Mouse (Mus musculus) neural tube, embryonic 11.5 days (tissue): ENCODE measurements around the gene Poc1a. TPM values are rescaled to one million over a fixed set of nuclear protein-coding genes. Genes with fewer than 3 reads are reported as not detected.

Source experiments
- ATAC-seq: fragments of 200-750 bp; cut with Nextera tagmentation; 2 replicates; pipeline ENCODE4 v1.8.0; 2017; ENCODE audit warnings: moderate number of reproducible peaks, mild to moderate bottlenecking, moderate TSS enrichment, moderate library complexity; ENCODE audit not compliant: insufficient read depth, low FRiP score, low TSS enrichment
- DNase-seq: peaks from one replicate; pipeline ENCODE4 v3.0.0-alpha.2; 2015; ENCODE audit warnings: low spot score
- H3K27ac ChIP-seq: fragments of 300-500 bp; sonication (generic); 2 replicates; pipeline ENCODE4 v1.5.1; 2014; ENCODE audit warnings: low read depth, mild to moderate bottlenecking, low read length
- H3K27me3 ChIP-seq: fragments of 300-500 bp; sonication (generic); 2 replicates; pipeline ENCODE4 v1.6.1; 2014; ENCODE audit warnings: mild to moderate bottlenecking, low read length, mixed read lengths; ENCODE audit not compliant: control insufficient read depth, insufficient read depth
- H3K36me3 ChIP-seq: fragments of 300-500 bp; sonication (generic); 2 replicates; pipeline ENCODE4 v1.6.1; 2014; ENCODE audit warnings: mild to moderate bottlenecking, low read length, moderate library complexity, mixed read lengths; ENCODE audit not compliant: control insufficient read depth, insufficient read depth
- H3K4me1 ChIP-seq: fragments of 300-500 bp; sonication (generic); 2 replicates; pipeline ENCODE4 v1.6.1; 2014; ENCODE audit warnings: low read length, mixed read lengths; ENCODE audit not compliant: control insufficient read depth, insufficient read depth
- H3K4me2 ChIP-seq: fragments of 300-500 bp; sonication (generic); 2 replicates; pipeline ENCODE4 v1.6.1; 2014; ENCODE audit warnings: low read depth, mild to moderate bottlenecking, moderate library complexity
- H3K4me3 ChIP-seq: fragments of 300-500 bp; sonication (generic); 2 replicates; pipeline ENCODE4 v1.5.1; 2014; ENCODE audit warnings: low read depth, low read length
- H3K9ac ChIP-seq: fragments of 300-500 bp; sonication (generic); 2 replicates; pipeline ENCODE4 v1.6.1; 2014; ENCODE audit warnings: mild to moderate bottlenecking, low read length
- H3K9me3 ChIP-seq: fragments of 300-500 bp; sonication (generic); 2 replicates; pipeline ENCODE4 v1.6.1; 2016; ENCODE audit warnings: low read length; ENCODE audit not compliant: control insufficient read depth
- WGBS: fragments of 180-500 bp; shearing (Covaris S2); extraction: QIAGEN DNeasy Blood & Tissue Kit; methylation state at CpG from one replicate; pipeline ENCODE4 v1.1.7; 2014; 5-methylcytosine and 5-hydroxymethylcytosine counted together
- polyA plus RNA-seq: library from polyadenylated mRNA; unstranded; fragments of >200 nt; fragmentation: Nextera tagmentation; extraction: Ambion mirVana; gene quantifications from 2 replicates; pipeline ENCODE4 v1.2.1, GENCODE M21; 2014

Poc1a gene
- polyA plus RNA-seq, 1 experiment from 2014 or later = 26.6 TPM

- no peak overlapping the region for H3K27ac ChIP-seq
- no peak overlapping the region for H3K4me3 ChIP-seq
- DNase-seq = peak; percentile 51
- no peak overlapping the region for H3K4me2 ChIP-seq
- H3K9ac ChIP-seq = no peak overlapping the region
- no peaks in the 10 kb centered on the region for H3K9me3 ChIP-seq
- H3K4me1 ChIP-seq = 0 out of 2 replicates have a peak, but pooled peaks cover 4% of the 10 kb centered on the region
- H3K27me3 ChIP-seq = no peaks in the 10 kb centered on the region
- no peak for ATAC-seq
- 59% methylated on average over 11 of the region's 11 CpGs for WGBS
- no peaks in the 10 kb centered on the region for H3K36me3 ChIP-seq
Observed at GRCm38 (mm10) chr9:106394649-106395602, 114.1 kb downstream of the Poc1a start.

- H3K36me3 ChIP-seq = no peaks in the 10 kb centered on the region
- no peak overlapping the region for H3K4me2 ChIP-seq
- no peak for ATAC-seq
- H3K4me1 ChIP-seq = 0 out of 2 replicates have a peak, but pooled peaks cover 4% of the 10 kb centered on the region
- H3K9me3 ChIP-seq = no peaks in the 10 kb centered on the region
- H3K27ac ChIP-seq = no peak overlapping the region
- H3K9ac ChIP-seq = no peak overlapping the region
- WGBS = 69% methylated on average over 4 of the region's 4 CpGs
- H3K27me3 ChIP-seq = no peaks in the 10 kb centered on the region
- no peak for DNase-seq
- no peak overlapping the region for H3K4me3 ChIP-seq
Observed at GRCm38 (mm10) chr9:106397733-106398132, 116.9 kb downstream of the Poc1a start.

GRCm38 (mm10) chr9:106398667-106399311, 117.9 kb downstream of the Poc1a start:
- 83% methylated on average over 9 of the region's 9 CpGs for WGBS

GRCm38 (mm10) chr9:106399808-106400207, 118.9 kb downstream of the Poc1a start:
- Histone ChIP-seq H3K4me1 (no peaks in the 10 kb centered on the region), H3K9me3 (no peaks in the 10 kb centered on the region), H3K4me2 (no peak overlapping the region), H3K27ac (no peak overlapping the region), H3K4me3 (no peak overlapping the region), H3K27me3 (no peaks in the 10 kb centered on the region), H3K9ac (no peak overlapping the region), H3K36me3 (no peaks in the 10 kb centered on the region)
- ATAC-seq (no peak), DNase-seq (no peak)
- WGBS = 80% methylated on average over 3 of the region's 3 CpGs

More at GRCm38 (mm10) chr9:106398667-106399311, 117.9 kb downstream of the Poc1a start:
- H3K36me3 ChIP-seq = no peaks in the 10 kb centered on the region
- no peak overlapping the region for H3K9ac ChIP-seq
- H3K4me1 ChIP-seq = 0 out of 2 replicates have a peak, but pooled peaks cover 4% of the 10 kb centered on the region
- DNase-seq (no peak), ATAC-seq (no peak)
- no peaks in the 10 kb centered on the region for H3K27me3 ChIP-seq
- no peaks in the 10 kb centered on the region for H3K9me3 ChIP-seq
- no peak overlapping the region for H3K27ac ChIP-seq
- H3K4me3 ChIP-seq = no peak overlapping the region
- no peak overlapping the region for H3K4me2 ChIP-seq

Other genes starting within 250 kb of the Poc1a start
- 0.13 and 0.14 TPM in 2 replicates for gene Col6a4, start 184.3 kb upstream of the Poc1a start, polyA plus RNA-seq
- gene Glyctk, start 122.9 kb upstream of the Poc1a start, polyA plus RNA-seq = 3.1 and 3.4 TPM in 2 replicates
- gene Wdr82, start 110.1 kb upstream of the Poc1a start, polyA plus RNA-seq = 25.2 and 26.2 TPM in 2 replicates
- gene Ppm1m, start 81.3 kb upstream of the Poc1a start, polyA plus RNA-seq = 30.3 and 33.4 TPM in 2 replicates
- 62.1 and 63.9 TPM in 2 replicates for gene Twf2, start 78.0 kb upstream of the Poc1a start, polyA plus RNA-seq
- 0.07 TPM in 1 of 2 replicates, not detected in the other for gene Tlr9, start 58.5 kb upstream of the Poc1a start, polyA plus RNA-seq
- 89.5 and 89.8 TPM in 2 replicates for gene Alas1, start 32.4 kb upstream of the Poc1a start, polyA plus RNA-seq
- gene Dusp7, start 87.6 kb downstream of the Poc1a start, polyA plus RNA-seq = 28.1 and 28.7 TPM in 2 replicates
- gene Rpl29, start 148.4 kb downstream of the Poc1a start, polyA plus RNA-seq = 844 and 856 TPM in 2 replicates
- 32.1 and 33.4 TPM in 2 replicates for gene Acy1, start 157.3 kb downstream of the Poc1a start, polyA plus RNA-seq
- gene Abhd14b, start 166.4 kb downstream of the Poc1a start, polyA plus RNA-seq = 7.3 and 7.5 TPM in 2 replicates
- 33.9 and 38.6 TPM in 2 replicates for gene Abhd14a, start 166.6 kb downstream of the Poc1a start, polyA plus RNA-seq
- 267 and 278 TPM in 2 replicates for gene Pcbp4, start 172.2 kb downstream of the Poc1a start, polyA plus RNA-seq
- gene Gpr62, start 184.9 kb downstream of the Poc1a start, polyA plus RNA-seq = 0.20 and 0.23 TPM in 2 replicates
- gene Rrp9, start 194.9 kb downstream of the Poc1a start, polyA plus RNA-seq = 45.5 and 48.1 TPM in 2 replicates
- 0.98 and 1.6 TPM in 2 replicates for gene Parp3, start 195.9 kb downstream of the Poc1a start, polyA plus RNA-seq
- gene Iqcf1, start 218.9 kb downstream of the Poc1a start, polyA plus RNA-seq = not detected in 2 replicates
- gene Iqcf5, start 233.5 kb downstream of the Poc1a start, polyA plus RNA-seq = not detected in 2 replicates